ENCODE assay signal across 8 mouse cellular contexts in genomic region chr10:94623617-94624016, GRCm38 (mm10).
DNase-seq lines count a peak whose midpoint lies in the region; ATAC-seq and TF ChIP-seq lines count a peak whose summit lies in the region.

No protein-coding gene starts in this region.

- H3K27me3 ChIP-seq in forebrain, embryonic 10.5 days (ENCODE audit: poor library complexity, severe bottlenecking) = peaks cover 67% of the 10 kb centered on the region
- H3K27me3 ChIP-seq in heart, embryonic 15.5 days = peaks cover 21% of the 10 kb centered on the region
- H3K27me3 ChIP-seq in liver, postnatal 0 days (ENCODE audit: insufficient read depth, low read length) = peaks cover 10% of the 10 kb centered on the region

- no peak for ATAC-seq in heart, embryonic 15.5 days (replicated peaks; ENCODE audit: insufficient number of reproducible peaks, insufficient read depth, low FRiP score, low read depth)
- peak; percentile 21; the same call in 1 of the 2 replicates for ATAC-seq in liver, postnatal 0 days
- peak; percentile 53 for ATAC-seq in neutrophil, adult 5-6 weeks (ENCODE audit: extremely low read depth, insufficient number of reproducible peaks, low FRiP score, poor library complexity, severe bottlenecking)

- no peak overlapping the region for H3K9ac ChIP-seq in heart, embryonic 15.5 days
- H3K9ac ChIP-seq in liver, postnatal 0 days (replicated peaks) = no peak overlapping the region

- no peaks in the 10 kb centered on the region for H3K9me3 ChIP-seq in forebrain, embryonic 10.5 days
- H3K9me3 ChIP-seq in heart, embryonic 15.5 days (replicated peaks) = no peaks in the 10 kb centered on the region
- no peaks in the 10 kb centered on the region for H3K9me3 ChIP-seq in liver, postnatal 0 days (ENCODE audit: low read length)

- TF ChIP-seq EP300 in liver, postnatal 0 days (IDR thresholded peaks at IDR 0.05; ENCODE audit: low read depth) = no peak

- 3% methylated on average over 10 of the region's 10 CpGs for WGBS in forebrain, embryonic 10.5 days
- WGBS in heart, embryonic 15.5 days = 12% methylated on average over 10 of the region's 10 CpGs
- 16% methylated on average over 10 of the region's 10 CpGs for WGBS in liver, postnatal 0 days (ENCODE audit: insufficient replicate concordance)

- H3K4me3 ChIP-seq in forebrain, embryonic 10.5 days = no peak overlapping the region
- no peak overlapping the region for H3K4me3 ChIP-seq in heart, embryonic 15.5 days
- H3K4me3 ChIP-seq in liver, postnatal 0 days (ENCODE audit: low read depth, low read length) = no peak overlapping the region

- peak overlapping the region; percentile 23; the same call in 1 of the 2 replicates for H3K4me2 ChIP-seq in heart, embryonic 15.5 days
- no peak overlapping the region for H3K4me2 ChIP-seq in liver, postnatal 0 days (ENCODE audit: low read depth, low read length)

- H3K36me3 ChIP-seq in forebrain, embryonic 10.5 days (replicated peaks) = no peaks in the 10 kb centered on the region
- no peaks in the 10 kb centered on the region for H3K36me3 ChIP-seq in heart, embryonic 15.5 days
- no peaks in the 10 kb centered on the region for H3K36me3 ChIP-seq in liver, postnatal 0 days (replicated peaks; ENCODE audit: insufficient read depth, low read length)

- peaks cover 37% of the 10 kb centered on the region for H3K4me1 ChIP-seq in forebrain, embryonic 10.5 days
- 0 out of 2 replicates have a peak, but pooled peaks cover 8% of the 10 kb centered on the region for H3K4me1 ChIP-seq in heart, embryonic 15.5 days (replicated peaks)
- no peaks in the 10 kb centered on the region for H3K4me1 ChIP-seq in liver, postnatal 0 days (ENCODE audit: insufficient read depth)

- TF ChIP-seq CTCF in liver, postnatal 0 days (IDR thresholded peaks at IDR 0.05; ENCODE audit: low read depth) = peak; percentile 93

- DNase-seq in CD8-positive naive resting alpha-beta T cell, adult 2 months (ENCODE audit: low read depth in 2 of 2, low spot score in 2 of 2) = peak; percentile 32 to 50
- peak; percentile 52 for DNase-seq in c-Kit-positive CD71-negative TER-119-negative erythroid progenitor cells, embryonic 14.5 days (ENCODE audit: low read depth)
- DNase-seq in forebrain, embryonic 10.5 days (ENCODE audit: extremely low spot score, low spot score) = peak; percentile 87
- DNase-seq in kidney, postnatal 14 days = peak; percentile 81
- peak; percentile 84 for DNase-seq in liver, postnatal 0 days
- peak; percentile 94 for DNase-seq in testis, postnatal 10 days (ENCODE audit: low spot score)

- H3K27ac ChIP-seq in forebrain, embryonic 10.5 days = 0 out of 2 replicates have a peak overlapping the region, but pooled peaks have one; percentile 60
- H3K27ac ChIP-seq in heart, embryonic 15.5 days = no peak overlapping the region
- no peak overlapping the region for H3K27ac ChIP-seq in liver, postnatal 0 days (ENCODE audit: low read depth)

Comparison
In these comparisons a context has a peak if more than half of its experiments do, and no peak if none do; other contexts are left out.
1. DNase-seq: peak in every context shown above with its lines; median percentile 94 in testis, postnatal 10 days; 87 in forebrain, embryonic 10.5 days; 84 in liver, postnatal 0 days; 81 in kidney, postnatal 14 days; 52 in c-Kit-positive CD71-negative TER-119-negative erythroid progenitor cells, embryonic 14.5 days; 41 in CD8-positive naive resting alpha-beta T cell, adult 2 months.